Mouse (Mus musculus): Measurements from ENCODE around the gene Hao1.

Gene Hao1

GRCm38 (mm10) chr2:134554221-134554727, at the start of gene Hao1:
Gene Hao1, minus strand, starts transcription at chr2:134554368.
- DNase-seq (ENCODE audit: low spot score) = no peak

GRCm38 (mm10) chr2:134591081-134591694, 37.0 kb upstream of the Hao1 start:
- no peak for DNase-seq (ENCODE audit: low spot score)

- DNase-seq (ENCODE audit: low spot score) = no peak
Observed at GRCm38 (mm10) chr2:134585243-134585642, 31.1 kb upstream of the Hao1 start.

- DNase-seq (ENCODE audit: low spot score) = no peak
Observed at GRCm38 (mm10) chr2:134559422-134559821, 5.3 kb upstream of the Hao1 start.

GRCm38 (mm10) chr2:134552358-134552757, 1.8 kb downstream of the Hao1 start:
- no peak for DNase-seq (ENCODE audit: low spot score)

GRCm38 (mm10) chr2:134549770-134550169, 4.4 kb downstream of the Hao1 start:
- DNase-seq (ENCODE audit: low spot score) = peak; percentile 63

GRCm38 (mm10) chr2:134545116-134545515, 9.1 kb downstream of the Hao1 start:
- DNase-seq (ENCODE audit: low spot score) = no peak

GRCm38 (mm10) chr2:134544321-134545065, 9.7 kb downstream of the Hao1 start:
- no peak for DNase-seq (ENCODE audit: low spot score)

GRCm38 (mm10) chr2:134543501-134543900, 10.7 kb downstream of the Hao1 start:
- DNase-seq (ENCODE audit: low spot score) = no peak

- DNase-seq (ENCODE audit: low spot score) = no peak
Observed at GRCm38 (mm10) chr2:134541019-134541418, 13.1 kb downstream of the Hao1 start.

GRCm38 (mm10) chr2:134538451-134538850, 15.7 kb downstream of the Hao1 start:
- no peak for DNase-seq (ENCODE audit: low spot score)

GRCm38 (mm10) chr2:134528122-134528810, 25.9 kb downstream of the Hao1 start:
- DNase-seq (ENCODE audit: low spot score) = no peak

GRCm38 (mm10) chr2:134527419-134528114, 26.6 kb downstream of the Hao1 start:
- DNase-seq (ENCODE audit: low spot score) = no peak

GRCm38 (mm10) chr2:134518042-134518441, 36.1 kb downstream of the Hao1 start:
- DNase-seq (ENCODE audit: low spot score) = no peak

GRCm38 (mm10) chr2:134499777-134500176, 54.4 kb downstream of the Hao1 start:
- no peak for DNase-seq (ENCODE audit: low spot score)

GRCm38 (mm10) chr2:134498450-134498849, 55.7 kb downstream of the Hao1 start:
- DNase-seq (ENCODE audit: low spot score) = no peak

- DNase-seq (ENCODE audit: low spot score) = no peak
Observed at GRCm38 (mm10) chr2:134488671-134489070, 65.5 kb downstream of the Hao1 start.

- no peak for DNase-seq (ENCODE audit: low spot score)
Observed at GRCm38 (mm10) chr2:134486055-134486834, 67.9 kb downstream of the Hao1 start.

- no peak for DNase-seq (ENCODE audit: low spot score)
Observed at GRCm38 (mm10) chr2:134482683-134483082, 71.5 kb downstream of the Hao1 start.

GRCm38 (mm10) chr2:134481759-134482158, 72.4 kb downstream of the Hao1 start:
- peak; percentile 67 for DNase-seq (ENCODE audit: low spot score)

- DNase-seq (ENCODE audit: low spot score) = no peak
Observed at GRCm38 (mm10) chr2:134481174-134481573, 73.0 kb downstream of the Hao1 start.

Data from urinary bladder, postnatal 14 days (tissue).